Mouse (Mus musculus) T-cell, adult 2 months (primary cell): ENCODE results near the gene Arap1.

Experiments used
- DNase-seq: peaks from one replicate; pipeline ENCODE4 v3.0.0; 2022; ENCODE audit warnings: low spot score

The Arap1 gene

DNA sequence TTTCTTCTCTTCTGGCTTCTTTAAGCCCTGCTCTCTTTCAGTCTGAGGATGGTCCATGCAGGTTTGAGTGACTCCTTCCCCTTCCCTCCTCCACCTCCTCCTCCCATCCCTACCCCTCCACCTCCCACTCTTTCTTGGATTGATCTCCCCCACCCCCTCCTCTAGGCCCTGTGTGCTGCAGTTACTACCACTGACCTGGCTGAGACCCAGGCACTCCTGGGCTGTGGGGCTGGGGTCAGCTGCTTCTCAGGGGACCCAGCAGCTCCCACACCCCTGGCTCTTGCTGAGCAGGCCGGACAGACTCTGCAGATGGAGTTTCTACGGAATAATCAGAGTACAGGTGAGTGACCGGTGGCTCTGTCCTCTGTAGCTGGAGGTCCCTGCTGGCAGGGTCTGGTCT lies 46.7 kb downstream of the Arap1 start:
- no peak for DNase-seq

DNA sequence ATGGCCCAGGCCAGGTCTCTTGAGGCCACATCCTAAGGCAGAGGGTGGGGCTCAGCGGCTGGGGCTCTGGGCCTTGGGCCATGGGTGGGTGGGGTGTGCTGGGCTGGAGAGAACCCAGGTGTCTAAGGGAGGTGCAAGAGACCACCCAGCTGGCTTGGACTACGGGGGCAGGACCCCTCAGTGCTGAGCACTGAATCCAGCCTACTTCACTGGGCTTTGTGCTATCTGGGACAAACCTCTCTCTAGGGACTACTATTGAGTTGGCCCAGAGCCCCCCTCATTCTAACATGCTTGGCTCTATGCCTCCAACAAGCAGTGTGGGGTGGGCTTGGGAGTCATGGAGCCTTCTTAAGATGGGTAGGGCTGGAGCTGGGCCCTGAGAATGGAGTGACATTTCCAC lies 47.6 kb downstream of the Arap1 start:
- DNase-seq, result no peak

DNA sequence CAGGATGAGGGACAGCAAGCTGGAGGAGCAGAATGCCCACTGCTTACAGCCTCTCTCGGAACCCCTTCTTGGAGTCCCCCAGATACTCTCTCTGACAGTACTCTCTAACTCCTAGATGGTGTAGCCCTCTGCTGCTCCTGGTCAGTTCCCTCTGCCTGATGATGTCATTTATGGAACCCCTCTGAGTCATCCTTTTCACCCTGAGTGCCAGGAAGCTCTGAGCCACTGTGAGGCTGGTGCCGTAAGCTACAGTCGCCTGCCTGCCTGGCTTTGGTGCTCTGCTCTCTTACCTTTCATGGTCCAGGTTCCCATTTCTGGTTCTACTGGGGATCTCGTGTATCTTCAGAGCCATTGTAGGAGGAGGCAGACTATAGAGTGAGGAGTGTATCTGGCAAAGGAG lies 49.3 kb downstream of the Arap1 start:
- DNase-seq, result no peak

DNA sequence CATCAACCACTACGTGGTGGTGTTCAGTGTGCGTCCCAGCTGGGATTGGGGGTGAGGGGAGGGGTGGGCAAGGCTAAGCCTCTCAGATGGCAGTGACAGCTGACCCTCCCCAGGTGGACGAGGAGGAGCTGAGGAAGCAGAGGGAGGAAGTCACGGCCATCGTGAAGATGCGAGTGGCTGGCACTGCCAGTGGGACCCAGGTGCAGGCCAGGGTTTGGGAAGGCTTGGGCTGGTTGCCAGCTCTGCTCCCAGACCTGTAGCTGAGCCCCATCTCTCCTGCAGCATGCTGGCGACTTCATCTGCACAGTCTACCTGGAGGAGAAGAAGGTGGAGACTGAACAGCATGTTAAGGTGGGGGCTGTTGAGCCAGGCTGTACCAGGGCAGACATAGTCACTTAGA lies 53.6 kb downstream of the Arap1 start:
- DNase-seq, result no peak

DNA sequence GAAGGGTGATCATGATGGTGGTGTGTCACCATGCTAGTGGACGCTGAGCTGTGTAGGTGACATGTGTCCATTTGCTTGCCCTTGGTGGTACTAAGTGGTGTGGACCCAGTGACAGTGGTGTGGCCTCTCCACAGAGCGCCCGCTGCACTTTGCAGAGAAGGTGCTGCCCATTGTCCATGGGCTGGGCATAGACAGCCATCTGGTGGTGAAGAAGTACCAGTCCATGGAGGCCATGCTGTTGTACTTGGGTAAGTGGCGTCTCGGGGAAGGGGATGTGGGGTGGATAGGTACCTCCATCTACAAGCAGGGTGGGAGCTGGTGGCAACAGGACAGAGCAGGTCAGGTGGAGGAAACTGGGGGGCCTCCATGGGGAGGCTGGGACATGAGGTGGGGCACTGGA lies 56.0 kb downstream of the Arap1 start:
- DNase-seq, result no peak

DNA sequence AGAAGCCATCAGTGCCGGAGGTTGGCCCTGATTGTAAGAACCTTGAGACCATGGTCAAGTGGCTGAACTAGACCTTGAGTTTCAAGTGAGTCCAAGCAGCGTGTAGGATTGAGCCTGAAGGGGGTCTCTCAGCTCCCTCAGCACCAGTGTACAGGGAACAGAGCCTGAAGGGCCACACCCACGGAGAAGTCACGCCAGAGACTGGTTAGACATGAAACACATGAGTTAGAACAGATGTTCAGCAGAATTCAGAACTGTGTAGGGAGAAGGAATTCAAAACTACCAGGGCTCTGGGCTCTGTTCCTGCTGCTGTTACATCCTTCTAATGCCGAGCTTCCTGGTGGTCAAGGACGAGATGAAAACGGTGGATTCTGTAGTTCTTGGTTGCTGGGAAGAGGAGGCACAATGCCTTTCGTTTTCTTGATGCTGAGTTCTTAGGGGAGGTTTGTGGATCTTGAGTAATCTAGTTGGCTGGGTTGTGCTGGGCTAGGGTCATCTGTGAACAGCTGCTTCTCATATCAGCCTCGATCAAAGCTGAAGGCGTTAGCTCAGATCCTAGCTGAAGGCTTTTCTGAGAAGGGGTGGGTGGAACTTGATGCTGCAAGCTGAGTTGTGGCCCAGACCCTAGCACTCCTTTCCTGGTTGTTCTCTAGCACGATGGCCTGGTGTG lies 62.5 kb downstream of the Arap1 start, which contains the start of gene Gm45837:
Gene Gm45837 (plus strand): TSS at position 620 of the 670 bp plus-strand sequence.
- DNase-seq, result no peak

DNA sequence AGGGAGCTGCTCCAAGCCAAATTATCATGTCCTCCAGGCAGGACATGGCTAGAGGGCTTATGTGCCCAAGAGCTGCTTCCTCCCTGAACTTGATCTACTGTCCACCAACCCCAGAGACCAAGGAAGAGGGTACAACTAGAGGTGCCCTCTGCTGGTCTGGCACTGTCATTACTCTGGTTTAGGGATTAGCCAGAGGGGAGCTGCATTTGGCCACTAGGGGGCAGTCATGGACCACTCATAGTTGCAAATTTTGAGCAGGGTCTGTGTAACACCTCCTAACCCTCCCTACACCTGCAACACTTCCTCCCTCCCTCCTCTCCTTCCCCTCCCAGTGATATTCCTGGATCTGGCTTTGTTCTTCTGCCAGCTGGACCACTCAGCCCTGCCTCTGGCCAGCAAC lies 64.9 kb downstream of the Arap1 start:
- peak; percentile 81 for DNase-seq

DNA sequence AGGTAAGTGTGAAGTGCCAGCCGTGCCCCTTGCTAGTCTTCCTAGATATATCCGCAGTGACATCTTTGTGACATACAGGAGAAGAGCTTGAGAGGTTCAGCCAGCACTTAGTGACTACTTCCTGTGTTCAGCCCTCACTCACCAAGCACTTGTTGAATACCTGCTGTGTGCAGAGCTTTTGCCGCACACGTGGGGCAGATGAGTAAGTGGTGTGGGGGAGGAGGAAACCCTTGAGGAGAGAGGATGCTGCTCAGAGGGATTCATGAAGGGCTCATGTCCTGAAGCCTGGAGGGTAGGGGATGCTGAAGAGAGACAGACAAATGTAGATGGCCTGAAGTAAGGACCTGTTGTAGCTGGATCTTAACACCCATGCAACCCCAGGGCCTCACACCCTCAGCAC lies 66.3 kb downstream of the Arap1 start:
- no peak for DNase-seq

DNA sequence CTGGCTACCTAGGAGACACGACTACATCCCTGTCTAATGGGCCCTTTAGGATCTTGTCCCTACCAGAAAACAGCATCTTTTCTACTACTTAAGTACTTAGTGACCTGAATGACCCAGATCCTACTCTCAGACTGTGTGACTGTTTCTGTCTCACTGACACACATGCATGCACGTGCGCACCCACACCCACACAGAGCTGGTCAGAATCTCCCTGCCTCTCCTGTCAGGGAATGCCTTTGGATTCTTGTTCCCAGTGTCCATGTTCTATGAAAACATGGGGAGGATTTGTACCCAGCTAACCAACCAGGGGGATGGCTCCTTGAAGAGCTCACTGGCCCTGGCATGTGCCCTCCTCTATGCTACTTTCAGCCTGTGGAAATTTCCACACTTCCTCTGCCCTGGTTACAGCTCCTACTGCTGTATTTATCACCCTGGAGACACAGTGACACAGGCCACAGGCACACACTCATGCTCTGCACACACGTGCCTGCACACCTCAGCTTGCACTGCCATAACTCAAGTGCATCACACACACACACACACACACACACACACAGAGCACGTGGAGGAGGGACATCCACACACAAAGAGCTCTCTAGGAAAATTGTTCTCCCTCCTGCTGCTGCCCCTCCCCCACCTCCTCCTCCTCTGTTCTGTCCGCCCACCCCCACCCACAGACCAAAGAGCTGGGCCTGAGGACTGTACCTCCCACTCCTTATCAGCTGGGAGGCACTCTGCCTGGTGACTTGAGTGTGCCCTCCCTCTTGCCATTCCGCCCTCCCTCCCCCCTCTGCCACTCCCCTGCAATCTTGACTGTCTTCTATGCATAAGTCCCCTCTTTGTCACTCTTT lies 67.0 kb downstream of the Arap1 start:
- no peak for DNase-seq

DNA sequence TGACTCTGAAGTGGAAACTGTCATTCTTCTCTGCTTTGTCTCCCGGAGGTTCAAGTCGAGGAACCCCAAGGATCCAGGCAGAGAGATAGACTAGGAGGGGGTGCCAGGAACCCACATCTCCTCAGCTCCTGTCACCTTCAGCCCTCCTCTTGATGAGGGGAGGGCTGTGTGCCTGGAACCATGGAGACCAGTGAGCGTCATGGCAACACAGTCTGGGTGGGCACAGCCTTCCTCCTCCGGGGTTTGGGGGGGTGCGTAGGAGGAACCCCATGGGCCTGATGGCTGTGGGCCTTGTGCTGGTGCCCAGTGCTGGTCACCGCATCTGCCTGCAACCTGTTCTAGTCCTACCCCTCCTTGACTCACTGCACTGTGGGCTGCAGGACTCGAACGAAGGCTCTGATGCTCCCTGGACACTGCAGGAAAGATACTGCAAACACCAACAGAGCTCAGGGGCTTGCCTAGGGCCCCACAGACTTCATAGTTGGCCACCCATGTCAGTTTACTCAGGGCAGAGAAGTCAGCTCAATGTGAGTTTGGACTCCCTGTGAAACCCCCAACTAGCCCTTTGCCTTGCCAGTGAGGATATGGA lies 67.7 kb downstream of the Arap1 start:
- DNase-seq, result no peak

DNA sequence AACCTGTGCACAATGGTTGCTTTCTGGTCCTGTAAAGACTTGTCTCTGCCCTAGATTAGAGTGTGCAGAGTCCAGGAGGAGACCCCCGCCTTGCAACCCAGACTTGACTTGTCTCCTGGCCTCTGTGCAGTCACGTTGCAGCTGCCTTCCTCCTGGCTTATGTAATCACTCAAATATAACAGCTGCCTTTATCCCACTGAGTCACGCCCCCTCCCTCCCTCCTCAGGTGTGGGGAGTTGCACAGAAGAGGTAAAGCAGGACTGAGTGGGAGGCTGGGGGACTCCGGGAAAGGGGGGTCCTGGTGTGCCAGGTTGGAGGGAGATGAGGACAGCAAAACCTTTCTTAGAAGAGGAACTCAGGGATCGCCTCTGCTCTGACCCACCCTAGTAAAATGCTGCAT lies 68.5 kb downstream of the Arap1 start:
- no peak for DNase-seq

DNA sequence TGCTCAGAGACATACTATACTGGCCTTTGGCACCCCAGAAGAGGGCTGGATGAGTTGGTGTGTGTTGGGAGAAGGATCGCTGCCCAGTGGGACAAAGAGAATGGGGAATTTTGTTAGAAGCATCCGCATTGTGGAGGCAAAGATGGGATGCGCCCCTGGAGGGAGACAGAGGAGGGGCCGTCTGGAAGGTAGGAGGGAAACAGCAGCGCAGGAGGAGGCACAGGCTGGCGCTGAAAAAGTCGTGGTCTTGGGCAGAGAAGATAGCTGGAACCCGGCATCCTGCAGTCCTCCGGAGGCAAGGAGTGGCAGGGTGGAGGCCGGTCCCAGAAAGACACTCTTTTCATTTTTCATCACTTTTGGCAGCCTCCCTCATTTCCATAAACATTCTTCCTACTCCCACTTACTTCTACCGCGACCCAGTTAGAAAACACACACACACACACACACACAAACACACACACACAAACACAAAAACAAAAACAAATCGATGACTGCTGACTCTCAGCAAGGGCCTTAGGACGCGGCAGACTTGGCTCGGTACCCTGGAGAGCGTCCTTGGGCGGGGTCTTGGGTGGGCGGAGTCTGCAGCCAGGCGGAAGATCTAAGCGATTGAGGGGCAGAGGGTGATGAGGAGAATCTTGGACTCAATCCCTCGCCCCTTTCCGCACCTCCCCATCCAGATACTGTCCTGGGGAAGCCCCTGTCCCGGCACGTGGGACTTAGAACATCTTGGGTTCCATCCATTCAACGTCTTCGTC lies 71.3 kb downstream of the Arap1 start:
- DNase-seq, result no peak

DNA sequence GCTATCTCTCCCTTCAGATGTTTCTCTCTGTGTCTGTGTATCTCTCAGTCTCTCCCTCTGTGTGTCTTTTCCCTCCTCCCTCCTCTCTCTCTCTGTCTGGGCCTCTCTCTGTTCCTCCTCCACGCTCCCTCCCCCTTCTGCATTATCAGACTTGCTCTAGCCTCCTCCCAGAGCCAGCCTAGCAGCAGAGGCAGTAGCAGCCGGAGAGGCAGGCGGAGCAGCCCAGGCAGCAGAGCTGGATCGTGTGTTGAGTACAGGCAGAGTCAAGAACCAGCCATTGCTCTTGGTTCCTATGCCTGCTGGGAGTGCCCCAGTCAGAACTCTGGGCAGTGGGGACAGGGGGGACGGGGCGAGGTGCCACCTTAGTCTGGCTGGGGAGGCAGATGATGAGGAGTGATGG lies 73.7 kb downstream of the Arap1 start, which contains the start of gene Pde2a:
Gene Pde2a (plus strand): TSS at position 163 of the 400 bp plus-strand sequence.
- no peak for DNase-seq

DNA sequence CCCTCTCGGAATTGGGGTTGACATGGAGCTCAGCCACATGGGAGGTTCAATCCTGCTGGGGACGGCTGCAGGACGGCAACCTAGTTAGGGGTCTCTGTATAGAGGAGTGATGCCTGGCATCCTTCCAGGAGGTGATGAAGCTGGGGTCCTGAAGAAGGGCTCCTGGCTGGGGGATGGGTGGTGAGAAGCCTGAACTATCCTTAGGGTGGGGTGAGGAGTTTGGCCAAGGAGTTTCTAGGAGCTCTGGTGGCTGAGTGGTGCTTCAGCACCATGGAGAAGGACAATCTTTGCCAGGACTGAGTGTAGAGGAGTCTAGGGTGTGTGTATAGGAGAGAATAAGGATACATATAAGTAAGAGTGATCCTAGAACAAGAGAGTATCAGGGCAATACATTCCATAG lies 74.2 kb downstream of the Arap1 start:
- no peak for DNase-seq

DNA sequence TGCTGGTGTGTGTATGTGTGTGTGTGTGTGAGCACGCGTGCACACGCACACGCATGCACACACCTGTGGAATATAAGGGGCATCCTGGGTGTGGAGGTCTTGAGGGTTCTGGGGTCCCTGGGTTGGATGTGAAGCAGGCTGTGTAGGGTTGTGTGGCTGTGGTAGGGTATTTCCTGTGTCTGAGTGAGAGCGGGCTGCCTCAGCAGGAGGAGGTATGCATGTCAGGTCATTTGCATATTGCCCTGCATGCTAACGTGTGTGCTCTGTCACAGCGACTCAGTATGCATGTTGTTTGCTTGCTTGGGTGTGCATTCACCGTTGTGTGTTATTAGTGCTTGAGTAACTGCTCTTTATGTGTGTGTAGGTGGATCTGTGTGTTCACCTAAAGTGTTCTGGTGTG lies 74.8 kb downstream of the Arap1 start:
- DNase-seq, result peak; percentile 9

DNA sequence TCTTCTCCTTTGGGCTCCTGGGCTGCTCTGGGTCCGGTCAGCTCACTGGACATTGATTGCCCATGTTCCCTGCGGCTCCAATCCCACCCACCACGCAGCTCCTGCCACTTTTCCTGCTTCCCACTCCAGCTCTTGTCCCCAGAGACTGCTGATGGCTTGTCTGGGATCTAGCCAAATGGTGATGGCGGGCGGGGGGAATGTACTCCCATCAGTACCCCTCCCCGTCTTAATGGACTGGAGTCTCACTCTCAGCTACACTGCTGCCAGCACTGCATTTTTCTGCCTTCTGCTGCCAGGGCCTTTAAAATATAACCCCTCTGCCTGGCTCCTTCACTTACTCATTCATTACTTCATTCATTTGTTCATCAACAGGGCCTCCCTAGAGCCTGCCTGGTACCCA lies 76.1 kb downstream of the Arap1 start:
- no peak for DNase-seq

DNA sequence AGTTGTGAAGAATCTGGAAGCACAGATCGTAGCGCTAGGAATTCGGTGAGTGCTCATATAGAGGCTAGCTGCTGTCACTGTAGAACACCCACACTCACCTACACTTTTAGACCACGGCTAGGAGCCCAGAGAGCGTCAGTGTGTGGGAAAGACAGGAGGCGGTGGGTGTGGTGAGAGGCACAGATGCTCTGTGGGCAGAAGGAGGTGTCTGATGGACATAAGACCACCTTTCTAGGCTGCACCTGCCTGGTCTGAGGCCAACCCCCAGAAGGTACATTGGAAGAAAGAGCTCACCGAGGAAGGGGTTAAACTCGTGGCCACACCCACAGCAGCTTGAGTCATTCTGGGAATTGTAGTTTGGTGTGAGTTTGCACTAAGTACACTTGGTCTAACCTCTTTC lies 78.8 kb downstream of the Arap1 start:
- no peak for DNase-seq

DNA sequence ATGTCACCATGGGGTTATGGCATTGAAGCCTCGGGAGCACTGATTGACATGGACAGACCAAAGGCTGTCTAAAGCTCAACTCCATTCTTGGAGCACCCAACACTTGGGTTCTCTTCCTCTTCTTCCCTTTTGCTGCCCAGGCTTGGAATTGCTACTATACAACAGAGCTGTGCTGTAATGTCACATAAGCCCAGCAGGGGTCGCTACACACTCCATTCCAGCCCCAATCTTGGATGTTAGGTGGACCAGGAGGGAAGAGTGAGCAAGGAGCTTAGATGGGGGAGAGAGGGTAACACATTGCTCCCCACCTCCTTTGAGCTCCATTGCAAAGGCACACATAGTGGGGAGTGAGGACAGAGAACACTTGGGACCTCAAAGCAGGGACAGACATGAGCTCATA lies 79.9 kb downstream of the Arap1 start:
- DNase-seq, result peak; percentile 41

DNA sequence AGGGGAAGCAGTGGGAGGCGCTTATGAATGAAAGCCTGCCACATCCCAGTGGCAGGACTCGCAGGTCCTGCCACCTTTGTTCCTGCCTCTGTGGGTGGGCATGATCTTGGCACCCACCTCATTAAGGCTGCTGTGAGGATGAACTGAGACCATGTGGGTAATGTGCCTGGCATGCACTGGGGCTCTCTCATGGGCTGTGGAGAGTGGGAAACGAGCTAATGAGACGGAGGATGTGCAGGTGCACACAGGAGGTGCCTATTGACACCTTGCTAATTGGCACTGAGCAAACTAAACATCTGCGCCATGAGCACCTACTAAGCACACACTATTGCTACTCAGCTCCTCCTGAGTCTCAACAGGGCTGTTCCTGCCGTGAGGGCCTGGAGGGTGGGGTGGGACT lies 87.2 kb downstream of the Arap1 start:
- no peak for DNase-seq

DNA sequence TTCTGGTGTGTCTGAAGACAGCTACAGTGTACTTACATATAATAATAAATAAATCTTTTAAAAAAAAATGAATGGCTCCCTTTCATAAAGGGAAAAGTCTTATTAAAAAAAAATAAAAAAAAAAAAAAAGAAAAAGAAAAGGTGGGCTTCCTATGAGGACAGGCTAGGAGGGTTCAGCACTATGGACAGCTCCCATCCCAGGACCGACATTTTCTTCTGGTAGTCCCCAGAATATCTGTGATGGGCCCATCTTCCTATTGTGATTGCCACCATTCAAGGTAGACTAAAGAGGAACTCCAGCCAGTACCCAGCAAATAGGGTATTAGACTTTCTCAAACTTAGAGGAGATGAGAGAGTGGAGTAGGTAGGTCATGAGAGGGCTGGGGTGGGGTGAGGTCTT lies 90.0 kb downstream of the Arap1 start:
- DNase-seq, result no peak

DNA sequence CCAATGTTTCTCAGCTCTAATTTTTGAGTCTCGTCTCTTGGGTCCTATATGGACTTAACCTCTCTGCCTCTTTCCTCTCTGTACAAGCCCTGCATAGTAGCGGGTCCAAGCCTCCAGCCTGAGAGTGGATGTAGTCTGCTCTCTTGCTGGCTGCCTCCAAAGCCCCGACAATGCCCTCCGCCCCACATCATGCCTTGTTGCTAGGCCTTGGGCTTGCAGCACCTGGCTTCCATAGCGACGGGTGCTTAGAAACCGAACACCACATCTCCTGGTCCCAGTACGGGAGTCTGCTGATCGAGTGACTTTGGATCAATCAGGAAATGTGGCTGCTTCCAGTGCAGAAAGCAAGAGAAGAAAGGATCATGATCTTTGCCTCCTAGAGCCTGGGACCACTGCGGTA lies 95.2 kb downstream of the Arap1 start:
- DNase-seq, result no peak

DNA sequence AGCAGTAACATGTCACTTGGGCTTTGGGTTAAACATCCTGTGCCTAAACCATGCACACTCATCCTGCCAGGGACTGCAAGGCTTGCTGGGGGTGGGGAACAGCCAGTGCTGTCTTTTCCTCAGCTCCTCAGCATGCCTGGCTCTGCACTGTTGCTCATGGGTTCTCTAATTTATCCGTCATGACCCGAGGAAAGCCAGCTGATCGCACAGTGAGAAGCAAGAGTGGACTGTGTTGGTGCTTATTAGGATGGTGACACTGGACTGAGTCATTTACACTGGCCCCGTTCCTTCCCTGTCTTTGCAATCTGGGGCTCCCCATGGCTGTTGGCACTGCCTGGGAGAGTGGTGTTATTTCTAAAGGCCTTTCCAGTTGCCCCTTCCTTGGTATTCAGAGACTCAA lies 96.3 kb downstream of the Arap1 start:
- no peak for DNase-seq

DNA sequence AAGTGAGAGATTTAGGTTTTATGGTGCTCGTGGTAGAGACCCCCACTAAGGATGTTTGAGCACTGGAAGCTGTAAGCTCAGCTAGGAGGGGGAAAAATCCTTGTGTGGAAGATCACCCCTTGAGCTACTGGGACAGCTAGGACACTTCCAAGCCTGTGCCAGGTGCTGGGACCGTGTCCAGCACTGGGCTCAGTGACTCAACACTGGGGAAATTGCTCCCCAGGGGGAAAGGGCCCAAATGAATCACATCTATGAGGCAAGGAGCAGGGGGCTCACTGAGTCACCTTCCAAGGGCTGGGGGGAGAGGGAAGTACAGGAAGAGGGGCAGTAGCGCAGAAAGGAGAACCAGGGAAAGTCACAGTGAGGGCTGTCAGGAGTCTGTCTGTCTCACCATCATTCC lies 102.0 kb downstream of the Arap1 start:
- DNase-seq, result no peak
